Mouse (Mus musculus) limb, embryonic 11.5 days (tissue): ENCODE results near the gene Slc30a9. TPM values are rescaled to one million over a fixed set of nuclear protein-coding genes. Genes with fewer than 3 reads are reported as not detected.

ENCODE experiments used
- polyA plus RNA-seq: library from polyadenylated mRNA; unstranded; fragments of >200 nt; fragmentation: Nextera tagmentation; extraction: Ambion mirVana; gene quantifications from 2 replicates; pipeline ENCODE4 v1.2.1, GENCODE M21; 2014

The Slc30a9 gene
- polyA plus RNA-seq, 1 experiment from 2014 or later, result 119 TPM

Other genes starting within 250 kb of the Slc30a9 start
- 0.17 and 0.20 TPM in 2 replicates for gene Phox2b, start 207.7 kb upstream of the Slc30a9 start, polyA plus RNA-seq
- 90.2 and 92.1 TPM in 2 replicates for gene Tmem33, start 46.4 kb upstream of the Slc30a9 start, polyA plus RNA-seq
- gene Bend4, start 121.4 kb downstream of the Slc30a9 start, polyA plus RNA-seq, result 12.1 and 16.0 TPM in 2 replicates